Mouse (Mus musculus): Measurements from ENCODE around the gene Hbb-bs.
"Not testable (repeated sequence)": the region's sequence is repeated elsewhere in the genome, so short reads cannot be mapped to it uniquely, and the experiment has no call there.

The Hbb-bs gene

GRCm38 (mm10) chr7:103827808-103828207 lies at the start of gene Hbb-bs:
Gene Hbb-bs (minus strand): TSS chr7:103828096.
- in situ Hi-C loops (cut with MboI; ENCODE audit: low sequenced_read_pairs) = no loop called here

- in situ Hi-C loops (cut with MboI; ENCODE audit: low sequenced_read_pairs) = no loop called here
Measured at GRCm38 (mm10) chr7:103877093-103877492, 49.2 kb upstream of the Hbb-bs start.

GRCm38 (mm10) chr7:103874451-103874850 lies 46.6 kb upstream of the Hbb-bs start:
- in situ Hi-C loops (cut with MboI; ENCODE audit: low sequenced_read_pairs) = loop anchor here (5.0 kb wide), 1 partner anchor 82 kb away; the partner anchor contains the start of gene Olfr67

GRCm38 (mm10) chr7:103873064-103873463 lies 45.2 kb upstream of the Hbb-bs start:
- in situ Hi-C loops (cut with MboI; ENCODE audit: low sequenced_read_pairs) = loop anchor here (5.0 kb wide), 1 partner anchor 81 kb away; the partner anchor contains the start of gene Olfr67

GRCm38 (mm10) chr7:103870667-103871066 lies 42.8 kb upstream of the Hbb-bs start:
- in situ Hi-C loops (cut with MboI; ENCODE audit: low sequenced_read_pairs) = loop anchor here (5.0 kb wide), 1 partner anchor 78 kb away; the partner anchor contains the start of gene Olfr67

- in situ Hi-C loops (cut with MboI; ENCODE audit: low sequenced_read_pairs) = no loop called here
Measured at GRCm38 (mm10) chr7:103865716-103866115, 37.8 kb upstream of the Hbb-bs start.

GRCm38 (mm10) chr7:103861531-103861930 lies 33.6 kb upstream of the Hbb-bs start:
- in situ Hi-C loops (cut with MboI; ENCODE audit: low sequenced_read_pairs) = no loop called here

- in situ Hi-C loops (cut with MboI; ENCODE audit: low sequenced_read_pairs) = no loop called here
Measured at GRCm38 (mm10) chr7:103860855-103861254, 33.0 kb upstream of the Hbb-bs start.

- in situ Hi-C loops (cut with MboI; ENCODE audit: low sequenced_read_pairs) = no loop called here
Measured at GRCm38 (mm10) chr7:103859076-103859475, 31.2 kb upstream of the Hbb-bs start.

- in situ Hi-C loops (cut with MboI; ENCODE audit: low sequenced_read_pairs) = no loop called here
Measured at GRCm38 (mm10) chr7:103854669-103855068, 26.8 kb upstream of the Hbb-bs start.

GRCm38 (mm10) chr7:103853090-103853489 lies 25.2 kb upstream of the Hbb-bs start, which contains the start of gene Hbb-y:
Gene Hbb-y (minus strand): TSS chr7:103853216.
- in situ Hi-C loops (cut with MboI; ENCODE audit: low sequenced_read_pairs) = no loop called here

GRCm38 (mm10) chr7:103844525-103845325 lies 16.8 kb upstream of the Hbb-bs start:
- in situ Hi-C loops (cut with MboI; ENCODE audit: low sequenced_read_pairs) = no loop called here

- in situ Hi-C loops (cut with MboI; ENCODE audit: low sequenced_read_pairs) = no loop called here
Measured at GRCm38 (mm10) chr7:103843034-103843433, 15.1 kb upstream of the Hbb-bs start, which contains the start of gene Hbb-bh1. Gene Hbb-bh1 (minus strand): TSS chr7:103843164.

- in situ Hi-C loops (cut with MboI; ENCODE audit: low sequenced_read_pairs) = no loop called here
Measured at GRCm38 (mm10) chr7:103840268-103840667, 12.4 kb upstream of the Hbb-bs start, which contains the start of gene Hbb-bh2. Gene Hbb-bh2 (minus strand): TSS chr7:103840520.

GRCm38 (mm10) chr7:103827139-103827538 lies 757 bp downstream of the Hbb-bs start:
- in situ Hi-C loops (cut with MboI; ENCODE audit: low sequenced_read_pairs) = not testable (repeated sequence)

GRCm38 (mm10) chr7:103826255-103826887 lies 1.5 kb downstream of the Hbb-bs start:
- in situ Hi-C loops (cut with MboI; ENCODE audit: low sequenced_read_pairs) = no loop called here

- in situ Hi-C loops (cut with MboI; ENCODE audit: low sequenced_read_pairs) = no loop called here
Measured at GRCm38 (mm10) chr7:103825536-103826254, 2.2 kb downstream of the Hbb-bs start.

GRCm38 (mm10) chr7:103824597-103824996 lies 3.3 kb downstream of the Hbb-bs start:
- in situ Hi-C loops (cut with MboI; ENCODE audit: low sequenced_read_pairs) = no loop called here

- in situ Hi-C loops (cut with MboI; ENCODE audit: low sequenced_read_pairs) = not testable (repeated sequence)
Measured at GRCm38 (mm10) chr7:103815085-103815484, 12.8 kb downstream of the Hbb-bs start.

GRCm38 (mm10) chr7:103813766-103814165 lies 14.1 kb downstream of the Hbb-bs start, which contains the start of gene Hbb-bt:
Gene Hbb-bt (minus strand): TSS chr7:103813996.
- in situ Hi-C loops (cut with MboI; ENCODE audit: low sequenced_read_pairs) = no loop called here

- in situ Hi-C loops (cut with MboI; ENCODE audit: low sequenced_read_pairs) = not testable (repeated sequence)
Measured at GRCm38 (mm10) chr7:103813152-103813551, 14.7 kb downstream of the Hbb-bs start.
